Mouse (Mus musculus): ENCODE measurements around the gene AI854703. TPM values are rescaled to one million over a fixed set of nuclear protein-coding genes. Genes with fewer than 3 reads are reported as not detected.

Gene AI854703
- polyA plus RNA-seq (2017; shearing (Covaris generic)): 1 to 10 TPM in 2 of 3 experiments, under 1 TPM in 1; 0.40 to 2.2 (median 2.1) TPM

DNA sequence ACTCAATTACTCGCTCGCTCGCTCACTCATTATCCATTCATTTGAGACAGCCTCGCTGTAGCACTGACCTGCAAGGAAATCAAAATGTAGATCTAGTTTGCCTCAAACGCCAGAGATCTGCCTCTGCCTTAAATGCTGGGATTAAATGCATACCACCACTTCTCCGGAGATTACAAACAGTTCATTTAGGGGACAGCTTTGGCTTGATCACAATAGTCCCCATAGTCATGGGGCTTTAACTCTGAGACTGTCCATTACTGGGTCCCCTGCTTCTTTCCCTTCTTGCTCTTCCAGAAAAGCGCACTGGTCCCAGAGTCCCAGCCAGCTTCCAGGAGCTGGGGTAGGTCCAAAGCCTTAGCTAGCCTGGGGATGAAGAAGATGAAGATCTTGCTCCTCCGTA, at the start of gene AI854703:
TSS of gene AI854703 (plus strand) at position 301 of the 400 bp plus-strand sequence.
- ATAC-seq: no peak

DNA sequence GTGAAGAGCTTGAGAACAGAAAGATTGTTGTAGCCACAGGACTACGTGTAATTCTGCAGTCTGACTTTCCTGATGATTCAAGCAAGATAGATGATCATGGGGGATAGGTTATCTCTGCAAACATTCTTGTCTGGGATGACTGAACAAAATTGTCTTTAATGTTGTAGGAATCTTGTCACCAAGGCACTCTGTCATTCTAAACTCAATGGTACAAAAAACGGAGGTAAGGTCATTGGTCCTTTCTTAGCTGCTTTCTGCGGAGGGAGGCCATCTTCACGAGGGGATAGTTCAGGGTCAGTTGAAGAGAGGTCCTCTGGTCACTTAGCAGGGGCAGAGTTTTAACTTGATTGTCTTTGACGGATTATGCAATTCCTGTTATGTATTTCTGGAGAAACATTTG, 47.8 kb upstream of the AI854703 start:
- ATAC-seq: no peak

DNA sequence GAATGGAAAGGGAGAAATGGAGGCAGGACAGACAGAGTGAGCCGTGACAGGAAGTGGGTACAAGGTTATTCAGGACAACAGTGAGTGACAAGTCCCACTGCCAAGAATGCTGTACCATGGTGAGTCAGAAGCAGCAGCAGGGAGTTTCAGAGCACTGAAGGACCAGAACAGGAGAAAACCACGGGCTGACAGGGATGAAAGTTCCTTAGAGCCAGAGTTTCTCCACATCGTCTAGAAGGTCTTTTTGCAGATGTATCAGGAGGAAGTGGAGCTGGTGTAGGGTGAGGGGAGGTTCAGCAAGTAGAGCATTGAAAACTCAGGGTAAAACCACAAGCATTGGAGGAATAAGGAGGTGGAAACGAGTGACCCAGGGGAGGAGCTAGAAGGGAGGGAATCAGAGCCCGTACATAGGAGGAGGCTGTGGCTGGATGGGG, 47.3 kb upstream of the AI854703 start:
- ATAC-seq: peak; percentile 72

DNA sequence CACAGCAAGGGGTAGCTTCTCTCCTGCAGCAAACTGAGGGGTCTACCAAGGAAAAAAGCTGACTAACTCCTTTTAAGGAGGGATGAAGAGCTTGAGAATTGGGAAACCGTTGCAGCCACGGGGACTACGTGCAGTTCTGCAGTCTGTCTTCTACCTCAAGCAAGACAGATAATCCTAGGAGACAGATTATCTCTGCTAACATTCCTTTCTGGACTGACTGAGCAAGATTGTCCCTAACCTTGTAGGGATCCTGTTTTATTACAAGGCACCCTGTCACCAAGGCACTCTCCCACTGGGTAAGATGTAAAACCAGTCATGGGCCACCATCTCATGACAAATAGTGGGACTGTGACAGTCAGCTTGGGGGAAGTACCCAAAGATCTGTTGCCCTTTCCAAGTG, 45.3 kb upstream of the AI854703 start:
- no peak for ATAC-seq

DNA sequence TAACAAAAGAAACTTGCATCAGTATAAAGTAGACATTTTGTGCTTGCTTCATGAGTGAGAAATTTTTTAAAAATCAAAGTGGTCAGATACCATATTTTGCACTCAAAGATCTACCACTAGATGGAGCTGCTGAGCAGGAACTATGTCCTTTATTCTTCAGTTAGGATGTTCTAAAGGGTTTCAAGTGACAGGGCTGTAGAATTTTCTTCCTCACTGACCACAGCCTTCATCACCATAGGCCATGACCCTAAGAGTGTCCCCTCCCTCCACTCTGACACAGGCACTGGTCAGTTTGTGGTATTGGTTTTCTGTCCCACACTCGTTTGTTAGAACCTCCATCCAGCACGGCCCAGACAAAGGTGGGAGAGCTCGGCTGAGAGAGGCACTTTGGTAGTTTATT, 44.5 kb upstream of the AI854703 start:
- no peak for ATAC-seq

DNA sequence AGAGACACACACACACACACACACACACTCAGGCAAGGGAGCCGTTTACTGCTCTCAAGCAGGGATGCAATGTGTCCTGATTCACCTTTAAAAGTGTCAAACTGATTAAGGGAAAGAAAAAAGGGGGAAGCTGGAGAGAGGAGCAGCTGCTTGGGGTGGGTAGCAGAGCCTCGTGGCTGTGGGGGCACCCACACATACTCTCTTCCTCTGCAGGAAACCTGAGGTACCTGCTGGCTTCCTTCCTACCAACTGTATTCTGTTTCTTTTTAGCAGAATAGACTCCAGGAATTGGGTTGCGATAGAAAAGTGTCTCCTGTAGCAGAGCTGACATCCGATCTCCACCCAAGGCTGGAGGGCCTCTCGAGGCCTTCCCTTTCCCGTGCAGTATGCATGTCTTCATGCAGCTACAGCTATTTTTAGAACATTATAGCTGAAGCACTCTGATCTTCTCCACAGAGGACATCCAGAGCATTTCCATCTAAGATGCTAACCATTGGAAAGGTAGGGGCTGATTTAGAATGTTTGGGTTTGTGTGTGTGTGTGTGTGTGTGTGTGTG, 37.3 kb upstream of the AI854703 start, which contains the start of gene Gm45021:
TSS of gene Gm45021 (plus strand) at position 417 of the 557 bp plus-strand sequence.
- no peak for ATAC-seq

DNA sequence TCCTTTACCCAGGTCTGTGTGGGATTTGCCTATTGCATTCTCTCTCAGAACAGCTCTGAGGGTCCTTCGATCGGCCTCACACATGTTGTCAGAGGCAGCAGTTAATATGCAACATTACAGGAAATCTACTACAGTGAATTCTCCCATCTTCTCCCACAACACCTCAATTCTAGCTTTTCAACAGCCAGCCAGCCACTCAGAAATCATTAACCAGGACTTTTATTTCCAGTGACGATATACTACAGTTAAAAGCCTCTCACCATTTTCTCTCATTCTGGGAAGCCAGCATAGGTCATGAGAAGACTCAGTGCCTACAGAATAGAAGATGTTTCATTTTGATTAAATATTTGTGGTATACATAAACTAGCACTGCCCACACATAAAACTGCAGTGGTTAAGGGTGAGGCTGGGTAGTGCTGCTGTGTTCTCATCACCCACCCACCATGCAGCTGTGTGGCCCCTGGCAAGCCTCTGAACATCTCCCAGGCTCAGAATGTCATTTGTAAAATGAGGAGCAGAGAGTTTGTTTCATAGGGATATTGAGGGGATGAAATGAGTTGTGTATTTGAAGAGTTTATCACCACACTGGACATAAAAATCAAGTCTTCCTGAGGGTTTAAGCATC, 35.2 kb upstream of the AI854703 start:
- no peak for ATAC-seq

DNA sequence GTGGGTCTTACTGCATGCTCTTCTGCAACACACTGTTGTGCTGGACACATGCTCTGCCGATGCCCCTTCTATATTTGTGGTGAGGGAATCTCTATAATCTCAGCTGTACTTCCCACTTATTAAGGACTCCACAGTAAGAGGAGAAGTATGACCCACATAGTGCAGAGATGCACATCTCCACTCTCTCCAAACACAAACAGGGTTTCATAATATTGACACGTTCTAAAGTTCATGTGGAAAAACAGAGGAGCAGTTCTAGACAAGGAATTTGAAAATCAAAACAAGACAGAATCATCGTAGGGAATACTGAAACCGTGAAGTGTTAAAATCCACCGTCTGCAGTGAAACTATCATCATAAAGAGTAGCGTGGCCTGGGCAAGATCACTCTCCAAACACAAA, 34.7 kb upstream of the AI854703 start:
- no peak for ATAC-seq

DNA sequence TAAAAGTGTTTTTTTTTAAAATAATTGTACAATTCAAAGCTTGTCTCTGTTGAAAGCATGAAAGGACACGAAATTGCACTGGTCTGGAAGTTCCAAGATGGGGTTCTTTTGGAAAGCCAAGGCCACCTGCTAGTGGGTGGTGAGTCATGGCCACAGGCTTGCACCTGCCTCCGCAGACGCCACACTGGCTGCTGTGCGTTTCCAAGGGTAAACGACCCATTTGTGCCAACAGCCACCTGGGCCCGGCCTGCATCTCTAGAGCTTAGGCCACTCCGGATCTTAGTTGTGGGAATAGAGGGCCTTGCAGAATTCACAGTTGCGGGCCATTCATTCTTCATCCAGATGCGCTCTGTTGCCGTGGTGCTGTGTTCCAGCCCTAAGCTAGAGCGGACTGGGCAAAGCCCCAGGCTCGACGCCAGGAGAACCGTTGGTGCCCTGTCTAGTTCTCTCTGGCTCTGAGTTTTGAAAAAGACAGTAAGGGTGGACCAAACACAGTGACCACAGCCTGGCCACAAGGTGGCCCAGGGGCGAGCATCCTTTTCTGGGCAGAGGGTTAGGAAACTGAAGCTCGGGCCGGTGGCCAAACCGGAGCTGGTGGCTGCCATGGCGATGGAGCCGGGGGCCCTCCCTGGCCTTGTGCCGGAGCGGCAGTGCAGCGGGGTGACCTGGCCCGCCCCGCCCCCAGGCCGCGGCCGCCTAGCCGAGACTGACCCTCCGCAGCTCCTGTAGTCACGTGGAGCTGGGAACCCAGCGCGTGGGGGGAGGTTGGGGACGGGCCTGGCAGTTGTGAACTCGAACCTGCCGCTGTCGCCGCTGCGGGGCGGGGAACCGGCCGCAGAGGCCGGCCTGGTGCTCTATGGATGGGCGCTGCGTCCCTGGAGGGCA, 33.2 kb upstream of the AI854703 start, which contains the start of the genes Repin1 and Gm44965:
TSS of gene Repin1 (plus strand) at position 726 of the 885 bp plus-strand sequence.
TSS of gene Gm44965 (plus strand) at position 784 of the 885 bp plus-strand sequence.
- ATAC-seq: peak; percentile 67

DNA sequence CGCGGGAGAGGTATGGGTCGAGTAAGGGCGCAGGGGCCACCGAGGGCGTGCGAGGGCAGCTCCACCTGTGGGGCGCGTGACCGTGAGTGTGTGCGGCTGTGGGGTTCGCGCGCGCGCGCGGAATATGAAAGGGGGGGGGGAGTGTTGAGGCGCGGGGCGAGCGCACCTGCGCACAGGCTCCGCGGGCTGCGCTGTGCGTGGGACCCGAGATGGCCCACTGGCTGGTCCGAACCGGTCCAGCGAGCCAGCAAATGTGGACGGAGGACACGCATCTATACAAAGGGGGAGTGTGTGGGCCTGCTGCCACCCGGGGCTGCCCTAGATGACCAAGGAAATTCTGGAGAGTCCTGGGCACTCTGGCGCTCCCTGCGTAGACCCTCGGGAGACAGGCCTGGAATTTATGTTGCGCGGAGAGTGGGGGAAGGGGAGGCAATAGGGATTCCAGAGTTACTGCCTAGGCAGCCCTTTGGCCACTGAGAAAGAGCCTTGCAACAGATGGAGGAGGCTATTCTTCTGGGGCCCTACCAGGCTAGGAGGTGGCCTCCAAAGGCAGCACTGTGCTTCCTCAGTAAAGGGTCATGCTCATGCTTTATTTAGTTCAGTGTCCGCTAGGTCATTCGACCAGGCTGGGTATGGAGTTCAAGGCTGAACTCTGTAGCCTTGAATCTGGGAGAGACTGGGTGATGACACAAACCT, 32.4 kb upstream of the AI854703 start:
- ATAC-seq: peak; percentile 72

DNA sequence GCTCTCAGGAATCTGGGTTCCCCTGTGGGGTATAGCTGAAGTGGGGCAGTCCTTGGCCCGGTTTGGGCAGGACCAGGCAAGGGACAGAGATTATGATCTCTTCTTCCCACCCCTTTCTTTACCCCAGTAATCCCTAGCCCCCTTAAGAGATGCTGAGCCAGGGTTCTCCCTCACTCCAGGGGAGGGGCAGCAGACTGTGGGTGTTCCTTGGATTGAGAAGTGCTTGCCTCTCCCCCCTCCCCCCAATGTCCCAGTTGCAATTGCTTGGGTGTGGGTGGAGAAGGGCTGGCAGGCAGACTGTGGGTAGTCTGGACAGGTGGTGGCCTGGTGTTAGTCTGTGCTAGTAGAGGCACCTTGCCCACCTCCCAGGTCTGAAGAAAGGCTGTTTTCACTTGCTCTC, 31.3 kb upstream of the AI854703 start:
- ATAC-seq: no peak

DNA sequence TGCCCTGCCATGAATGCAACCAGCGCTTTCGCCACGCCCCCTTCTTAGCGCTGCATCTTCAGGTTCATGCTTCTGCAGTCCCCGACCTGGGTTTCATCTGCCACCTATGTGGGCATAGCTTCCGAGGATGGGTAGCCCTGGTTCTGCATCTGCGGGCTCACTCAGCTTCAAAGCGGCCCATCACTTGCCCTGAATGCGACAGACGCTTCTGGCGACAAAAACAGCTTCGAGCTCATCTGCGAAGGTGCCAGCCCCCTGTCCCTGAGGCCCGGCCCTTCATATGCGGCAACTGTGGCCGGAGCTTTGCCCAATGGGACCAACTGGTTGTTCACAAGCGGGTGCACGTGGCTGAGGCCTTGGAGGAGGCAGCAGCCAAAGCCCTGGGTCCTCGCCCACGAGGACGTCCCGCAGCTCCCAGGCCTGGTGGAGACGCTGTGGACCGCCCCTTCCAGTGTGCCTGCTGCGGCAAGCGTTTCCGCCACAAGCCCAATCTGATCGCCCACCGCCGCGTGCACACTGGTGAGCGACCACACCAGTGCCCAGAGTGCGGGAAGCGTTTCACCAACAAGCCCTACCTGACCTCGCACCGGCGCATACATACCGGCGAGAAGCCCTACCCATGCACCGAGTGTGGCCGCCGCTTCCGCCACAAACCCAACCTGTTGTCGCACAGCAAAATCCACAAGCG, 29.9 kb upstream of the AI854703 start:
- no peak for ATAC-seq

DNA sequence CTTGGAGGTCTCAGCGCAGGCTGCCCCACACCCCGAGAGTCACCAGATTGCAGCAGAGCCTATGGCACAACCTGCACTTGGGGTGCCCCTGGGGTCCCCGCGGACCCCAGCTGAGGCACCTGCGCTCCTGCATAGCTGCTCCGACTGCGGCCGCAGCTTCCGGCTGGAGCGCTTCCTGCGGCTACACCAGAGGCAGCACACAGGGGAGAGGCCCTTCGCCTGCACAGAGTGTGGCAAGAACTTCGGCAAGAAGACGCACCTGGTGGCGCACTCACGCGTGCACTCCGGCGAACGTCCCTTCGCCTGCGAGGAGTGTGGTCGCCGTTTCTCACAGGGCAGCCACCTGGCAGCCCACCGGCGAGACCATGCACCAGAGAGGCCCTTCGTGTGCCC, 29.3 kb upstream of the AI854703 start:
- no peak for ATAC-seq

DNA sequence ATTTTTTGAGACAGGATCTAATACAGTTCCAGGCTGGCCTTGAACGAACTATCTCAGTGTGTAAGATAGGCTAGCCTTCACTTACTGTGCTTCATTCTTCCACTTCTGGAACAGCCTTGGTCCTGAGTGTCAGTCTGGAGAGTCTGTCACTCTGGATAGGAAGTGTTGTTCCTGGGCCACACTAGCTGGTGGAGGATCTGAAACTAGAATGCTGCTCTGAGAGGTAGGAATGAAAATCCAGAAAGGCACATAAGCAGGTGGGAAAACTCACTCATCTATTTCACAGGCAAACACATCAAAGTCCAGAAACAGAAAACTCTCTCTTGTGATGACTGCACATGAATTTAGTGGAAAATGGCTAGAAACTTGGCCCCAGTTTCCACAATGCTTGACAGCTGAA, 26.0 kb upstream of the AI854703 start:
- no peak for ATAC-seq

DNA sequence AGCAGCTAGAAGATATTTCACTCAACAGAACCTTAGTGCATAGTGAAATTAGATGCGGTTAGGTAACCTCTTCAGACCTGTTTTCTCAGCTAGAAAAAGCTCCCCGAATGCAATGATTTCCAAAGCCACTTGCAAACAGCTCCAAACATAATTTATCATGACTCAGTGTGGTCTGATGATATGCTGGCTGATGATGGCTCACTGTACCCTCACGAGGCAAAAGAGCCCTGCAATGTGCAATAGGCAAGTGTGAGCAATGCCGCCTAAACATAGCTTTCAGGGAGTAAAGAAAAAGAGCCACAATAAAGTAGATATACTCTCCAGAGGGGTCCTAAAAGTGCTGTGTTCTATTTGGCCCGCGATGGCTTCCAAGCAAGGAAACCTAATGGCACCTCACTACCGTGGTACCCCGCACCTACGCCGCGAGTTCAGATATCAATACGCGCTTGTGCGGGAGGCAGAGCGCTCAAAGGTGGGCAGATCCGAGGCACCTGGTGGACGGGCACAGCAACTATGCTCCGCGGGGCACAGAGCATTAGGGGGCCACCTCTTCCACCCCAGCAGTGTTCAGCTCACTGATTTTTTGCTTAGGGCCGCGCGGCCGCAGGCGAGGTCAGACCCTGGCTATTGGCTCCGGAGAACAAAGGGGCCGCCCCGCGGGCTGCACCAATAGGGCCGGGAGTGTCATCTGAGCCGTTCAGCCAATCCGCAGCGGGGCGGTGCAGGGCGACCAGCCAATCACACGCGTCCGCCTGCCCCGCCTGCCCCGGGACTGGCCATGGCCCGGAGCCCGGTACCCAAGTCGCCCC, 25.1 kb upstream of the AI854703 start, which contains the start of gene Zfp775:
TSS of gene Zfp775 (plus strand) at position 793 of the 809 bp plus-strand sequence.
- peak; percentile 97 for ATAC-seq

DNA sequence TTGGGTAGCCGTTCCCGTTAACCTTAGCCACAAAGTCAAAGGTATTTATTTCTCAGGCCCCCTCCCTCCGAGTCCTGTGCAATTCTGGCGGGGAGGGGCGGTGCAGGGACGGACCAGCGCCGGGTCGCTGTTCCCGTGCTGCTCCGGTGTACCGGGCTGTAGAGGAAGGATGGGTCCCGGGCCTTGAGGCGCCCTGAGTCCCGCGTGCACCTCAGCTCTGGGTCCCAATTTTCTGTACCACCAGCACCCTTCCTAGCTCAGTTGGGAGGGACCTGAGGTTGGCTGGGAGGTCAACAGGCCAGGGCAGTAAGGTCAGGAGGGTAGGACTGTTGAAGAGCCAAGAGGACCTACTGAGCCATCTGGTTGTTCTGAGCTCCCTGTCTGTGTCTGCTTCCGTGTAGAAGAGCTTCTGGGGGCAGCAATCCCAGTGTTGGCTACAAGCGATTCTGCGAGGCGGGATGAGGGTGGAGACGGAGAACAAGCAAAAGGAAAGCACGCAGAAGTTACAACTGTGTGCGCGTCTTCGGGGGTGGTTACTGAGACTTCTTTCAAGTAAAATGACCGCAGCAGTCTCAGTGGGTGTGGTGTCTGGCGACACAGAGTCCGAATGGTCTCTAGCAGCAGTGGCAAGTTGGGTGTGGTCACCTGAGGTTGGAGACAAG, 24.4 kb upstream of the AI854703 start:
- peak; percentile 53 for ATAC-seq

DNA sequence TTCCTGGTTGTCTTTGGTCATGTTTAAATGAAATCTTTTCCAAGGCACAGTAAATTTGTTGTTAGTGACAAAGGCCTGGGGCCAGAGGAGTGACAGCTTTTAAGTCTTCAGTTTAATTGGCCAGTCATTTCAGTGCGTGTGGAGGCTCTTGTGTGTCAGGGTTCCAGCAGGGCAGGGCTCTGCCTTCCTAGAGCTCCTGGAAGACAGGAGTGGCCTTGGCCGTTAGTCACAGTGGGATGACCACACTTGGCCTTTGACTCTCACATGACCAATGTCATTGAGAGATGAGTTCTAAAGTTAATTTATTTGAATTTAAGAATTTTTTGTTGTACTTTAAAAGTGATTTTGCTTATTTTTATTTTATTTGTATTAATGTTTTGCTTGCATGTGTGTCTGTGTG, 18.4 kb upstream of the AI854703 start:
- ATAC-seq: no peak

DNA sequence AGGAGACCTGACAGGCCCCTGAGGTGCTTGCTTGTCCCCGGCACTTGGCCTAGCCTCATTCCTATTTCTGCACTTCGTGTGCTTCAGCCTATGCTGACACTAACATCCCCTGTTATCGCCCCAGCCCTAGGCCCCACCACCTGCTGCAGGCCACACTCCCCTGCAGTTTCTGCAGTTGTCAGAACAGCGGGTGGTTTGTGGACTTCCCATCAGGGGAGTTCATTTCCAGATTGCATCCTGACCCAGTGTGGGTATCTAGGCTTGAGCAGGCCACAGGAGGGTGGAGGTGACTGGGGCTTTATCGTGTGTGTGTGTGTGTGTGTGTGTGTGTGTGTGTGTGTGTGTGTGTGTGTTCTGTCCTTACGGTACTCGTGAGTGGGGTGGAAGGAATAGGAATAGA, 17.1 kb upstream of the AI854703 start:
- ATAC-seq: no peak

DNA sequence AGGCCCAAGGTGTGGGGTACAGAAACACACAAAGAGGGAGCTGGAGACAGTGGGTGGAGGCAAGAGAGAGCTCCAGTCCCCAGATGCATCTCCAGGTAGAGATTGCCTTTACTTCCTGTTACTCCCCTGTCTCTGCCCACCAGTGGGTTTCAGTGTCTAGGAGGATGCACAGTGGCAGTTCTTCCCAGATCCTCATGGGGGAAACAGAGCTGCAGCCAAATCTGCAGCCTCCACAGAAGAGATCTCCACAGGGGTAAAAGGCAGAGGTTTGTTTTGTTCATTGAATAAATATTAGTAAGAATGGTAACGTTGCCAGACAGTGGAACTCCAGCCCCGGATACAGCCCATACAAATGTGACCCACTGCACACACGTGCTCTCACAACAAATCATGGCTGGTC, 15.9 kb upstream of the AI854703 start:
- no peak for ATAC-seq

DNA sequence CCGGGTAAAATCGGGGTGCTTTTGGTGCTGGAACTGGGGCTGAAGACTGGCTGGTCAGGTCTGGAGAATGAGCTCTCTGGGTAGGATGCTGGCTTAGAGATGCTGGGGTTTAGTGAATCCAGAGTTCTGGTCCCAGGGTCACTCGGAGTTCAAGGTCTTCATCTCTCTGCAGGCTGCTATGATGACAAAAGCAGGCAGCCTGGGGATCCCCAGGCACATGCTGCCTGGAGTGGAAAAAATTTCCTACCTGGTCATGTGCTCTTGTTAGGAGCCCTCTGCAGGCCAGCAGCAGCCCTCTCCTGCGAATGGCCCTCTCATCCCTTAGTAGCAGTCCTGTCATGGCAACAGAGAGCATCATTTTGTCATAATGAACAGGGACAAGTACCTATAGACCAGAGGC, 13.1 kb upstream of the AI854703 start:
- ATAC-seq: no peak

DNA sequence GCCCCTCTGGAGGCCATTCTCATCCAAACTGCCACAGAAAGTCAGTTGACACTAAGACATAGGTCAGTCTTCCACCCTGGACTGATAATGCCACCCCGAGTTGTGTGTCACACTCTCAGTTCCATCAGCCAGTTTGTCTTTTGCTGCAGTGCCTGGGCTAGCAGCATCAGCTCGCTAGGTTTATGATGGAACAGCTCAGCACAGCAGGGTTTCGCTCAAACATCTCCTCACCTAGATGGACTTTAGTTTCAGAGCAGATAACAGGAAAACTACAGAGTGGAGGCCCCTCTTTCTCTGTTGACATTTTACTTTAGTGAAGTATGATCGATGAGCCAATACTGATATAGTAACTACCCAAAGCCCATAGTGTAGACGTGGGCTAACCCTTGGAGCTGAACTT, 11.8 kb upstream of the AI854703 start:
- no peak for ATAC-seq
